Mouse (Mus musculus) liver, adult 2 months (tissue): ENCODE results near the gene Shank1. TPM values are rescaled to one million over a fixed set of nuclear protein-coding genes. Genes with fewer than 3 reads are reported as not detected.

Experiments
- DNase-seq: peaks from one replicate; pipeline ENCODE4 v3.0.0-alpha.2; 2011; ENCODE audit warnings: low read depth, low spot score; ENCODE audit errors: extremely low read depth
- H3K27ac ChIP-seq: fragments of 200-500 bp; replicated peaks from 2 replicates; pipeline ENCODE4 v1.5.1; 2012; ENCODE audit warnings: low read depth, mild to moderate bottlenecking, control low read depth, inconsistent platforms, low read length; ENCODE audit not compliant: insufficient read depth
- H3K27me3 ChIP-seq: fragments of 200-500 bp; 2 replicates; pipeline ENCODE4 v1.6.1; 2012; ENCODE audit warnings: mild to moderate bottlenecking, moderate library complexity, low read length, inconsistent platforms; ENCODE audit not compliant: control insufficient read depth, insufficient read depth
- H3K36me3 ChIP-seq: fragments of 200-500 bp; 2 replicates; pipeline ENCODE4 v1.6.1; 2012; ENCODE audit warnings: low read length, inconsistent platforms; ENCODE audit not compliant: control insufficient read depth, insufficient read depth
- H3K4me1 ChIP-seq: fragments of 200-500 bp; 2 replicates; pipeline ENCODE4 v1.6.1; 2011; ENCODE audit warnings: low read length; ENCODE audit not compliant: control insufficient read depth, insufficient read depth
- H3K4me3 ChIP-seq: fragments of 200-500 bp; 2 replicates; pipeline ENCODE4 v1.5.1; 2011; ENCODE audit warnings: low read depth, mild to moderate bottlenecking, control low read depth, low read length, moderate library complexity; ENCODE audit not compliant: insufficient read depth
- H3K79me2 ChIP-seq: fragments of 200-500 bp; 2 replicates; pipeline ENCODE4 v1.6.1; 2012; ENCODE audit warnings: inconsistent platforms, mild to moderate bottlenecking, low read length, moderate library complexity; ENCODE audit not compliant: control insufficient read depth, insufficient read depth
- H3K9ac ChIP-seq: fragments of 200-500 bp; 2 replicates; pipeline ENCODE4 v1.6.1; 2012; ENCODE audit warnings: low read depth, mild to moderate bottlenecking, control low read depth, inconsistent platforms, low read length
- CTCF ChIP-seq: fragments of 200-500 bp; IDR thresholded peaks from 2 replicates; pipeline ENCODE4 v1.5.1; 2011; ENCODE audit warnings: low read depth, low read length, control low read depth
- POLR2A ChIP-seq: fragments of 200-500 bp; IDR thresholded peaks from 2 replicates; pipeline ENCODE4 v1.6.1; 2011; ENCODE audit warnings: low read length, control low read depth; ENCODE audit not compliant: insufficient read depth; ENCODE audit errors: extremely low read depth
- WGBS: fragments of 180-500 bp; shearing (Covaris S2); methylation state at CpG from one replicate; pipeline ENCODE4 v1.1.7; 2018; 5-methylcytosine and 5-hydroxymethylcytosine counted together
- polyA plus RNA-seq: library from polyadenylated mRNA; depleted of rRNA; stranded (reverse); fragments of >200 nt; gene quantifications from 2 replicates; pipeline ENCODE4 v1.2.3, GENCODE M21; 2012
- total RNA-seq: library from RNA; depleted of rRNA; stranded (reverse); fragments of >200 nt; gene quantifications from 2 replicates; pipeline ENCODE4 v1.2.3, GENCODE M21; 2014

The Shank1 gene
- total and polyA plus RNA-seq, 2 experiments = 0.04 TPM; not detected in 1

GRCm38 (mm10) chr7:44332336-44332735 is 22.3 kb downstream of the Shank1 start:
- Histone ChIP-seq H3K4me1 (no peaks in the 10 kb centered on the region), H3K79me2 (no peaks in the 10 kb centered on the region), H3K9ac (no peak overlapping the region), H3K4me3 (no peak overlapping the region), H3K27ac (no peak overlapping the region), H3K27me3 (peaks cover 15% of the 10 kb centered on the region), H3K36me3 (no peaks in the 10 kb centered on the region)
- TF ChIP-seq POLR2A (no peak), CTCF (no peak)
- no peak for DNase-seq
- 59% methylated on average over 3 of the region's 3 CpGs for WGBS

GRCm38 (mm10) chr7:44334139-44334538 is 24.1 kb downstream of the Shank1 start:
- H3K9ac ChIP-seq = no peak overlapping the region
- WGBS = 56% methylated on average over 14 of the region's 14 CpGs
- no peaks in the 10 kb centered on the region for H3K36me3 ChIP-seq
- TF ChIP-seq CTCF (no peak), POLR2A (no peak)
- no peak overlapping the region for H3K4me3 ChIP-seq
- no peaks in the 10 kb centered on the region for H3K79me2 ChIP-seq
- H3K27me3 ChIP-seq = peaks cover 18% of the 10 kb centered on the region
- no peaks in the 10 kb centered on the region for H3K4me1 ChIP-seq
- no peak for DNase-seq
- H3K27ac ChIP-seq = no peak overlapping the region

GRCm38 (mm10) chr7:44335031-44335878 is 25.2 kb downstream of the Shank1 start:
- H3K4me1 ChIP-seq = no peaks in the 10 kb centered on the region

GRCm38 (mm10) chr7:44336046-44337021 is 26.3 kb downstream of the Shank1 start:
- H3K27me3 ChIP-seq = peaks cover 18% of the 10 kb centered on the region
- no peak overlapping the region for H3K27ac ChIP-seq
- no peaks in the 10 kb centered on the region for H3K79me2 ChIP-seq
- no peak overlapping the region for H3K9ac ChIP-seq
- no peak for DNase-seq
- 8% methylated on average over 48 of the region's 54 CpGs for WGBS
- H3K4me3 ChIP-seq = no peak overlapping the region
- H3K36me3 ChIP-seq = no peaks in the 10 kb centered on the region
- H3K4me1 ChIP-seq = no peaks in the 10 kb centered on the region
- TF ChIP-seq POLR2A = no peak
- no peak for TF ChIP-seq CTCF

More at GRCm38 (mm10) chr7:44335031-44335878, 25.2 kb downstream of the Shank1 start:
- Histone ChIP-seq H3K79me2 (no peaks in the 10 kb centered on the region), H3K36me3 (no peaks in the 10 kb centered on the region), H3K27me3 (peaks cover 18% of the 10 kb centered on the region), H3K27ac (no peak overlapping the region), H3K4me3 (no peak overlapping the region), H3K9ac (no peak overlapping the region)
- TF ChIP-seq CTCF = no peak
- TF ChIP-seq POLR2A = no peak
- WGBS = 8% methylated on average over 30 of the region's 40 CpGs
- no peak for DNase-seq

- Histone ChIP-seq H3K27me3 (peaks cover 18% of the 10 kb centered on the region), H3K9ac (no peak overlapping the region), H3K4me1 (no peaks in the 10 kb centered on the region), H3K27ac (no peak overlapping the region), H3K4me3 (no peak overlapping the region), H3K79me2 (no peaks in the 10 kb centered on the region), H3K36me3 (no peaks in the 10 kb centered on the region)
- no peak for DNase-seq
- no peak for TF ChIP-seq POLR2A
- no peak for TF ChIP-seq CTCF
- 5% methylated on average over 32 of the region's 32 CpGs for WGBS
Observed at GRCm38 (mm10) chr7:44337121-44337849, 27.2 kb downstream of the Shank1 start.
